Mouse (Mus musculus): ENCODE results near the gene Zbtb7b.

DNA sequence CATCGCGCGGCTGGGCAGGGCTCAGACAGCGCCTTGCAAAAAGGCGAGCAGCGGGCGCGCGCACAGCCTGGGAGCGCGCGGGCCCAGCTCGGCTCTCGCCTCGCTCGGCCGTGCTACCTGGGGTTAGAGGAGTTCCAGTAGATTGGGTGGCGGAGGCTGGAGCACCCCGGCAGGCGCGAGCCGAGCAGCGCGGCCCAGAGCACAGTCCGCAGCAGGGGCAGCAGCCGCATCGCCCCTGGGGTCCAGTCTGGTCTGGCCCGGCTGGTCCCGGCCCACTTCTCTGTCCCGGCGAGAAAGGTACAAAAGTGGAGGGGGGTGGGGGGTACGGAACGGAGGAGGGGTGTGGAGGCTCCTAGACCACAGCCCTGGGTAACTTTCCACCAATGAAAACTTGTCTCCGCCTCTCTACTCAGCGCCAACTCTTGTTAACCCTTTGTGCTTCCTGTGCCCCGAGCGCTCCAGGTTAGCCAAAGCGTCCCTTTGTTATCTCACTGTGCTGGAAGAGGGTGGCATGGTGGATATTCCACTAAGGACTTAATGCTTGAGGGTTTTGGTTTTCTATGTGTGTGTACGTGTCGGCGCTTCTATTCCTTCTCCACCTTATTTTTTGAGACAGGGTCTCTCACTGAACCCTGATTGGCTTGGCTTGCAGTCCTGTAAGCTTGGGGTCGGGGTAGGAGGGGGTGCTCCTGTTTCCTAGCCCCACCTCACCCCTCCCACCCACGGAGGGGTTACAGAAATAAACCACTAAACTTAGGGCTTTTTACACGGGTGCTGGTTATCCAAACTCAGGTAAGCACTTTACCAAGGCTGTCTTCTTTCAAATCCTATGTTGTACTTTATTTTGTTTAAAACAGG, 56.6 kb downstream of the Zbtb7b start, which contains the start of gene Efna4:
- TF ChIP-seq POLR2A (IDR thresholded peaks at IDR 0.05; ENCODE audit: borderline replicate concordance, low read depth, low read length): no peak
- TF ChIP-seq CTCF (IDR thresholded peaks at IDR 0.05; ENCODE audit: low read depth, low read length): no peak

All from bone marrow macrophage, adult 2 months (primary cell).